Mouse (Mus musculus) C2C12 (cell line): ENCODE data around the gene Kcnq4. TPM values are rescaled to one million over a fixed set of nuclear protein-coding genes. Genes with fewer than 3 reads are reported as not detected.

Source experiments
- H3K27me3 ChIP-seq: one replicate; pipeline ENCODE4 v1.6.1; 2011; ENCODE audit not compliant: control insufficient read depth, insufficient read depth, insufficient read length
- H3K36me3 ChIP-seq: one replicate; pipeline ENCODE4 v1.6.1; 2011; ENCODE audit not compliant: control insufficient read depth, insufficient read depth
- H3K4me3 ChIP-seq: one replicate; pipeline ENCODE4 v1.5.1; 2011; ENCODE audit warnings: mild to moderate bottlenecking, control low read depth; ENCODE audit not compliant: poor library complexity, insufficient read depth, severe bottlenecking
- H3K79me2 ChIP-seq: one replicate; pipeline ENCODE4 v1.6.1; 2011; ENCODE audit not compliant: control insufficient read depth, insufficient read depth
- H3K79me3 ChIP-seq: one replicate; pipeline ENCODE4 v1.6.1; 2011; ENCODE audit warnings: low read depth, control low read depth
- H3ac ChIP-seq: one replicate; pipeline ENCODE3; 2011; ENCODE audit warnings: low read depth; ENCODE audit not compliant: control insufficient read depth, insufficient read length
- CEBPB ChIP-seq: IDR thresholded peaks from one replicate; pipeline ENCODE4 v1.6.1; 2011; ENCODE audit warnings: low read depth, mild to moderate bottlenecking, control low read depth, moderate library complexity
- CTCF ChIP-seq: IDR thresholded peaks from one replicate; pipeline ENCODE4 v1.5.1; 2011; ENCODE audit not compliant: control insufficient read depth, insufficient read depth, insufficient read length
- FOSL1 ChIP-seq: IDR thresholded peaks from one replicate; pipeline ENCODE4 v1.8.0; 2011; ENCODE audit warnings: mild to moderate bottlenecking, low read length; ENCODE audit not compliant: poor library complexity, insufficient read depth, severe bottlenecking
- MAX ChIP-seq: IDR thresholded peaks from one replicate; pipeline ENCODE4 v1.6.1; 2011; ENCODE audit warnings: mild to moderate bottlenecking, control low read depth
- MYOD1 ChIP-seq: IDR thresholded peaks from one replicate; pipeline ENCODE4 v1.6.1; 2011; ENCODE audit warnings: low read depth; ENCODE audit not compliant: control insufficient read depth, insufficient read length
- MYOG ChIP-seq: IDR thresholded peaks from one replicate; pipeline ENCODE4 v1.6.1; 2011; ENCODE audit not compliant: control insufficient read depth, insufficient read length; ENCODE audit errors: extremely low read depth
- USF1 ChIP-seq: IDR thresholded peaks from one replicate; pipeline ENCODE4 v1.6.1; 2011; ENCODE audit warnings: low read depth, mild to moderate bottlenecking, control low read depth, moderate library complexity
- polyA plus RNA-seq: library from polyadenylated mRNA; unstranded; fragments of >200 nt; fragmentation: generic; extraction: Trizol; gene quantifications from one replicate; pipeline ENCODE4 v1.2.1, GENCODE M21; 2012; ENCODE audit warnings: missing spikeins

Gene Kcnq4
- polyA plus RNA-seq, 1 experiment = 0.75 TPM

- H3K79me2 ChIP-seq = no peaks in the 10 kb centered on the region
- H3ac ChIP-seq = no peak overlapping the region
- peaks cover 4% of the 10 kb centered on the region for H3K27me3 ChIP-seq
- no peak overlapping the region for H3K4me3 ChIP-seq
- no peaks in the 10 kb centered on the region for H3K79me3 ChIP-seq
- no peaks in the 10 kb centered on the region for H3K36me3 ChIP-seq
- TF ChIP-seq MAX (no peak), CTCF (no peak), CEBPB (no peak), MYOG (no peak), USF1 (no peak), MYOD1 (no peak), FOSL1 (no peak)
Observed at GRCm38 (mm10) chr4:120689317-120689716, 59.1 kb downstream of the Kcnq4 start.

- TF ChIP-seq MYOD1 = no peak
- TF ChIP-seq CEBPB = no peak
- no peak for TF ChIP-seq FOSL1
- TF ChIP-seq MAX = no peak
- TF ChIP-seq USF1 = no peak
- TF ChIP-seq CTCF = no peak
- no peak for TF ChIP-seq MYOG
- Histone ChIP-seq H3K4me3 (no peak overlapping the region), H3K36me3 (no peaks in the 10 kb centered on the region), H3ac (no peak overlapping the region), H3K27me3 (no peaks in the 10 kb centered on the region), H3K79me3 (no peaks in the 10 kb centered on the region), H3K79me2 (no peaks in the 10 kb centered on the region)
Observed at GRCm38 (mm10) chr4:120687282-120687681, 61.1 kb downstream of the Kcnq4 start.

- no peaks in the 10 kb centered on the region for H3K36me3 ChIP-seq
- no peak overlapping the region for H3ac ChIP-seq
- H3K79me2 ChIP-seq = no peaks in the 10 kb centered on the region
- no peaks in the 10 kb centered on the region for H3K79me3 ChIP-seq
- H3K27me3 ChIP-seq = no peaks in the 10 kb centered on the region
- H3K4me3 ChIP-seq = no peak overlapping the region
- TF ChIP-seq MYOG = no peak
- TF ChIP-seq MYOD1 = no peak
- TF ChIP-seq USF1 = no peak
Observed at GRCm38 (mm10) chr4:120683278-120683997, 65.0 kb downstream of the Kcnq4 start.

GRCm38 (mm10) chr4:120682168-120682567 lies 66.2 kb downstream of the Kcnq4 start:
- Histone ChIP-seq H3K4me3 (no peak overlapping the region), H3ac (no peak overlapping the region), H3K79me2 (no peaks in the 10 kb centered on the region), H3K27me3 (no peaks in the 10 kb centered on the region), H3K36me3 (no peaks in the 10 kb centered on the region), H3K79me3 (no peaks in the 10 kb centered on the region)
- TF ChIP-seq MYOD1 = no peak
- no peak for TF ChIP-seq MAX
- TF ChIP-seq CTCF = peak; percentile 46

GRCm38 (mm10) chr4:120680953-120681352 lies 67.5 kb downstream of the Kcnq4 start:
- H3K27me3 ChIP-seq = no peaks in the 10 kb centered on the region
- no peak overlapping the region for H3K4me3 ChIP-seq
- no peaks in the 10 kb centered on the region for H3K79me3 ChIP-seq
- no peak overlapping the region for H3ac ChIP-seq
- TF ChIP-seq USF1 = no peak
- TF ChIP-seq FOSL1 = no peak
- peak; percentile 52 for TF ChIP-seq CTCF
- H3K79me2 ChIP-seq = no peaks in the 10 kb centered on the region
- H3K36me3 ChIP-seq = no peaks in the 10 kb centered on the region

GRCm38 (mm10) chr4:120675640-120676039 lies 72.8 kb downstream of the Kcnq4 start:
- Histone ChIP-seq H3K36me3 (no peaks in the 10 kb centered on the region), H3K4me3 (no peak overlapping the region), H3K79me2 (no peaks in the 10 kb centered on the region), H3K79me3 (no peaks in the 10 kb centered on the region), H3K27me3 (peaks cover 7% of the 10 kb centered on the region), H3ac (no peak overlapping the region)
- TF ChIP-seq FOSL1 = no peak
